Mouse (Mus musculus) intestine, postnatal 0 days (tissue): ENCODE results near the gene Upp2. TPM values are rescaled to one million over a fixed set of nuclear protein-coding genes. Genes with fewer than 3 reads are reported as not detected.

ENCODE experiments used
- ATAC-seq: fragments of 200-750 bp; cut with Nextera tagmentation; 2 replicates; pipeline ENCODE4 v1.8.0; 2017; ENCODE audit warnings: mild to moderate bottlenecking, moderate TSS enrichment, moderate library complexity
- H3K27ac ChIP-seq: fragments of 300-500 bp; sonication (generic); 2 replicates; pipeline ENCODE4 v1.5.1; 2014; ENCODE audit warnings: mild to moderate bottlenecking, low read depth, low read length, moderate library complexity
- H3K27me3 ChIP-seq: fragments of 300-500 bp; sonication (generic); replicated peaks from 2 replicates; pipeline ENCODE4 v1.6.1; 2014; ENCODE audit warnings: low read length, mixed read lengths; ENCODE audit not compliant: control insufficient read depth, insufficient read depth
- H3K36me3 ChIP-seq: fragments of 300-500 bp; sonication (generic); 2 replicates; pipeline ENCODE4 v1.6.1; 2014; ENCODE audit warnings: mild to moderate bottlenecking, moderate library complexity; ENCODE audit not compliant: control insufficient read depth, insufficient read depth
- H3K4me1 ChIP-seq: fragments of 300-500 bp; sonication (generic); replicated peaks from 2 replicates; pipeline ENCODE4 v1.6.1; 2014; ENCODE audit warnings: antibody characterized with exemption, low read length, mixed read lengths; ENCODE audit not compliant: control insufficient read depth, insufficient read depth
- H3K4me2 ChIP-seq: fragments of 300-500 bp; sonication (generic); replicated peaks from 2 replicates; pipeline ENCODE4 v1.6.1; 2014; ENCODE audit warnings: low read depth, mild to moderate bottlenecking, moderate library complexity
- H3K4me3 ChIP-seq: fragments of 300-500 bp; sonication (generic); 2 replicates; pipeline ENCODE4 v1.5.1; 2014; ENCODE audit warnings: low read depth, low read length
- H3K9ac ChIP-seq: fragments of 300-500 bp; sonication (generic); 2 replicates; pipeline ENCODE4 v1.6.1; 2014; ENCODE audit warnings: mild to moderate bottlenecking, low read depth, low read length
- H3K9me3 ChIP-seq: fragments of 300-500 bp; sonication (generic); 2 replicates; pipeline ENCODE4 v1.6.1; 2016; ENCODE audit warnings: mixed run types; ENCODE audit not compliant: control insufficient read depth
- CTCF ChIP-seq: sonication (generic); IDR thresholded peaks from 2 replicates; pipeline ENCODE4 v1.5.1; 2016; ENCODE audit warnings: low read depth, mild to moderate bottlenecking, control low read depth, antibody characterized with exemption, moderate library complexity
- WGBS: fragments of 180-500 bp; shearing (Covaris S2); extraction: QIAGEN DNeasy Blood & Tissue Kit; methylation state at CpG from one replicate; pipeline ENCODE4 v1.1.7; 2014; 5-methylcytosine and 5-hydroxymethylcytosine counted together
- polyA plus RNA-seq: library from polyadenylated mRNA; unstranded; fragments of >200 nt; fragmentation: Nextera tagmentation; extraction: Ambion mirVana; gene quantifications from 2 replicates; pipeline ENCODE4 v1.2.1, GENCODE M21; 2015

Gene Upp2
- polyA plus RNA-seq, 1 experiment from 2014 or later = 3.8 TPM

DNA sequence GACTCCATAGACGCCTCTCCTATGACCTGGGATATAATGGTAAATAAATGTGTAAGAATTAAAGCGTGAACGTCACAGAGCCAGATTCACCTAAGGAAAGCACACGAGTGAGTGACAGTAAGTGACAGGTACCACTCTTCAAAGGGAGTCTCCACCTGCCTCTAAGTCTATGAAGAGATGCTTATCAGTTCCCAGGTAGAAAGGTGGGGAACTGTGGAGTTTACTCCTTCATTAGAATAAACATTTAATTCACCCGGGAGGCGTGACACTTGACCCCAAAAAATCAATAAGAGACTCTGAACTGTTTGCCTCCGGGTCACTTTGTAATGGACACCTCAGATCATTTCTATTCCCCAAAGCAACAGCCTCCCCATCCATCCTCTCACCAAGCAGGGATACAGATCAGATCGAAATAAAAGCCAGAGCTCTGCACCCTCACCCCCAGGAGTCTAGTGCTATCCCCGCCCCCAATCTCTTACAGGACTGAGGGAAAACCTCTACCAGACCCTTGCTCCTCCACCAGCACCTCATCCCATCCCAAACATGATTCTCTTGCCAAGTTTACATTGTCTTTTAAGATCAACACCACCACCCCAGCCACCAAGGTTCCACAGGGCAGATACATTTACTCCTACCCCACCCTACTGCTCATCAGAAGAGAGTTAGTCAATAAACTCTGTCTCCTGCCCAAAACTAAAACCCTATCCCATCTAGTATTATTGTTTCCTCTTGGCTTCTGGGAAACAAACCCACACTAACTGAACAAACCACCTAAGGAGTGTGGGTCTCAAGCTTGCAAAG, 9.9 kb upstream of the Upp2 start:
- no peaks in the 10 kb centered on the region for H3K27me3 ChIP-seq
- H3K36me3 ChIP-seq = no peaks in the 10 kb centered on the region
- H3K9ac ChIP-seq = no peak overlapping the region
- H3K4me2 ChIP-seq = no peak overlapping the region
- H3K4me1 ChIP-seq = no peaks in the 10 kb centered on the region; the same call in none of the 2 replicates
- WGBS = 49% methylated on average over 9 of the region's 9 CpGs
- H3K9me3 ChIP-seq = no peaks in the 10 kb centered on the region
- no peak overlapping the region for H3K4me3 ChIP-seq
- ATAC-seq = no peak
- no peak overlapping the region for H3K27ac ChIP-seq
- TF ChIP-seq CTCF = no peak

GRCm38 (mm10) chr2:58562137-58562536, 5.0 kb upstream of the Upp2 start:
- Histone ChIP-seq H3K9ac (no peak overlapping the region), H3K4me3 (no peak overlapping the region), H3K4me1 (no peaks in the 10 kb centered on the region; the same call in none of the 2 replicates), H3K27me3 (no peaks in the 10 kb centered on the region), H3K4me2 (no peak overlapping the region), H3K27ac (no peak overlapping the region), H3K36me3 (no peaks in the 10 kb centered on the region), H3K9me3 (no peaks in the 10 kb centered on the region)
- no peak for TF ChIP-seq CTCF
- no peak for ATAC-seq
- 38% methylated on average over 4 of the region's 4 CpGs for WGBS

- TF ChIP-seq CTCF = no peak
- Histone ChIP-seq H3K4me2 (peak overlapping the region; percentile 79), H3K36me3 (no peaks in the 10 kb centered on the region), H3K9me3 (no peaks in the 10 kb centered on the region), H3K9ac (no peak overlapping the region), H3K27me3 (no peaks in the 10 kb centered on the region), H3K4me1 (no peaks in the 10 kb centered on the region; the same call in 1 of the 2 replicates), H3K4me3 (peak overlapping the region; percentile 88), H3K27ac (no peak overlapping the region)
- ATAC-seq = no peak
- WGBS = 71% methylated on average over 6 of the region's 6 CpGs
These were observed 1.8 kb upstream of the Upp2 start for GRCm38 (mm10) chr2:58565267-58565666.

DNA sequence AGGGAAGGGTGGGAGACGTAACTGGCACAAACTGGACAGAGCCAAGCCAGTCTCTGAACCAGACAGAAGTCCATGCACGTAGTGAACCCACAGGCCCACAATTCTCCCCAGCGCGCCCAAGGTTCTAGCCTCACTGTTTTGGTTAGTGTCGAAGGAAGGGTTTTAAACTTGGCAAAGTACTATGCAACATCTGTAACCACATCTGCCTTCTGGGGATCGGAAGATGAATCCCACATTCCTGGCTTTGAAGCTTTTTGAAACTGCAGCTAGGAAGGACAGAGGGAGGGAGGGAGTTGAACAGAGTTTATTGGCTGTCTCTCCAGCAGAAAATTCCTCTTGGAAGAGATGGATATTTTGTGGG, 1.1 kb upstream of the Upp2 start:
- no peak for TF ChIP-seq CTCF
- Histone ChIP-seq H3K27me3 (no peaks in the 10 kb centered on the region), H3K9ac (peak overlapping the region; percentile 85), H3K4me1 (no peaks in the 10 kb centered on the region; the same call in 1 of the 2 replicates), H3K4me2 (peak overlapping the region; percentile 79), H3K27ac (peak overlapping the region; percentile 96), H3K9me3 (no peaks in the 10 kb centered on the region), H3K4me3 (peak overlapping the region; percentile 88), H3K36me3 (no peaks in the 10 kb centered on the region)
- WGBS = 15% methylated on average over 6 of the region's 6 CpGs
- ATAC-seq = no peak

GRCm38 (mm10) chr2:58566410-58567065, 560 bp upstream of the Upp2 start:
- Histone ChIP-seq H3K36me3 (no peaks in the 10 kb centered on the region), H3K9me3 (no peaks in the 10 kb centered on the region), H3K4me3 (peak overlapping the region; percentile 88), H3K4me2 (peak overlapping the region; percentile 79), H3K4me1 (no peaks in the 10 kb centered on the region; the same call in 1 of the 2 replicates), H3K27me3 (no peaks in the 10 kb centered on the region), H3K9ac (peak overlapping the region; percentile 85), H3K27ac (peak overlapping the region; percentile 96)
- TF ChIP-seq CTCF = peak; percentile 34; the same call in 1 of the 2 replicates
- WGBS = 0% methylated on average over 71 of the region's 78 CpGs
- peak; percentile 78 for ATAC-seq

DNA sequence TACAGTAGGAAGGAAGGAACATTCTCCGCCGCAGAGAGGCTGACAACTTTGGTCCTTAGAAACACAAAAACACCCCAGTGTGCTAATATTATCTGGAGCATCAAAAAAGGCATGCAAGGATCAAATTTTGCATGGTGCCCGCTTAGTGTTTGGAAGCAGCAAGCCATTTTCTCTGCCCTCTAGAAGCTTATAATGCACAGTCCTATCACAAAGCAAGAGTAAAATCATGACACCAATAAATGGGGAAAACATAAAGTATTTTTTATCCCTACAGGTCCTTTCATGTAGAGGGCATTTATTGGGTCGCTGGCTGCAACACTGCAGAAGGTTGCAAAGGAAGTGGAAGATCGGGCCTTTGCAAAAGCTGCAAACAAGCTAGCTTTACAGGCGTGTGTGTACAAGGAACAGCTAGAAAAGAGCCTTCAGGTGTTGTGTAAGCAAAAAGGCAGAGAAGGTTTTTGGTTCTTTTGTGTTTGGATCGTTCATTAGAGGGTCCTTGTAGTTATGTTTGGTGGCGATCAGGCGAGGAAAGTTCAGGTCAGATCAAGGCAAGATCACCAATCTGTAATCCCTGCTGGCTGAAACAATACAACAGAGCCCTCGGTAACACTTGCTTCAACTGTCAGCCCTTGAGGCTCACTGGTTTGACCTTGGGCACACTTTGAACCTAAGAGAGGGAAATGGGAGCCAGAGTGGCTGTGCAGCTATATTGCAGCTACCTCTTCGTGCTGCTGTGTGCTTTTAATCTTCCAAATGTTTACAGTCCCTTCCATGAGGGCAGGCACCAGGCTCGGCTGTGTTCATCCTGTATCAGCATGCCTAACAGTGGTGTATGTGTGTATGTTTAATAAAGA, 995 bp downstream of the Upp2 start:
- Histone ChIP-seq H3K9ac (peak overlapping the region; percentile 85; the same call in 1 of the 2 replicates), H3K4me3 (peak overlapping the region; percentile 88), H3K4me2 (peak overlapping the region; percentile 79), H3K36me3 (no peaks in the 10 kb centered on the region), H3K27me3 (no peaks in the 10 kb centered on the region), H3K27ac (peak overlapping the region; percentile 96), H3K9me3 (no peaks in the 10 kb centered on the region), H3K4me1 (no peaks in the 10 kb centered on the region; the same call in 1 of the 2 replicates)
- no peak for TF ChIP-seq CTCF
- WGBS = 11% methylated on average over 12 of the region's 12 CpGs
- no peak for ATAC-seq
